Mouse (Mus musculus): ENCODE data around the gene Ikzf5.
A peak's percentile ranks its signal among the peaks of the same experiment; 100 is the strongest.
"Not testable (repeated sequence)": the region's sequence is repeated elsewhere in the genome, so short reads cannot be mapped to it uniquely, and the experiment has no call there.

Ikzf5 gene

GRCm38 (mm10) chr7:131410416-131411058 is at the start of gene Ikzf5, which contains the start of gene Acadsb:
Gene Ikzf5 (minus strand): TSS chr7:131410521.
Gene Acadsb (plus strand): TSS chr7:131410601.
- peak; percentile 98 for DNase-seq (ENCODE audit: low spot score)

- DNase-seq (ENCODE audit: low spot score): no peak
These were observed 46.4 kb upstream of the Ikzf5 start for GRCm38 (mm10) chr7:131456714-131457113.

- DNase-seq (ENCODE audit: low spot score): no peak
These were observed 26.7 kb upstream of the Ikzf5 start for GRCm38 (mm10) chr7:131437051-131437450.

- DNase-seq (ENCODE audit: low spot score): peak; percentile 12
These were observed 24.0 kb upstream of the Ikzf5 start for GRCm38 (mm10) chr7:131434276-131434675.

- peak; percentile 79 for DNase-seq (ENCODE audit: low spot score)
These were observed 21.9 kb upstream of the Ikzf5 start for GRCm38 (mm10) chr7:131432244-131432643.

- DNase-seq (ENCODE audit: low spot score): no peak
These were observed 17.0 kb upstream of the Ikzf5 start for GRCm38 (mm10) chr7:131427331-131427730.

- no peak for DNase-seq (ENCODE audit: low spot score)
These were observed 14.6 kb upstream of the Ikzf5 start for GRCm38 (mm10) chr7:131424912-131425311.

- no peak for DNase-seq (ENCODE audit: low spot score)
These were observed 7.3 kb upstream of the Ikzf5 start for GRCm38 (mm10) chr7:131417605-131418004.

GRCm38 (mm10) chr7:131416742-131417141 is 6.4 kb upstream of the Ikzf5 start:
- not testable (repeated sequence) for DNase-seq (ENCODE audit: low spot score)

GRCm38 (mm10) chr7:131411941-131412270 is 1.6 kb upstream of the Ikzf5 start:
- no peak for DNase-seq (ENCODE audit: low spot score)

GRCm38 (mm10) chr7:131411221-131411940 is 1.1 kb upstream of the Ikzf5 start:
- DNase-seq (ENCODE audit: low spot score): no peak

- DNase-seq (ENCODE audit: low spot score): peak; percentile 33
These were observed 334 bp downstream of the Ikzf5 start for GRCm38 (mm10) chr7:131409988-131410385.

- DNase-seq (ENCODE audit: low spot score): peak; percentile 73
These were observed 867 bp downstream of the Ikzf5 start for GRCm38 (mm10) chr7:131409321-131409987.

GRCm38 (mm10) chr7:131391761-131392160 is 18.6 kb downstream of the Ikzf5 start:
- not testable (repeated sequence) for DNase-seq (ENCODE audit: low spot score)

- DNase-seq (ENCODE audit: low spot score): peak; percentile 30
These were observed 38.3 kb downstream of the Ikzf5 start for GRCm38 (mm10) chr7:131371880-131372651.

GRCm38 (mm10) chr7:131371470-131371860 is 38.9 kb downstream of the Ikzf5 start:
- DNase-seq (ENCODE audit: low spot score): no peak

- DNase-seq (ENCODE audit: low spot score): peak; percentile 94
These were observed 39.5 kb downstream of the Ikzf5 start, which contains the start of gene Pstk for GRCm38 (mm10) chr7:131370648-131371469. Gene Pstk (plus strand): TSS chr7:131371141.

- no peak for DNase-seq (ENCODE audit: low spot score)
These were observed 46.2 kb downstream of the Ikzf5 start for GRCm38 (mm10) chr7:131364131-131364530.

- DNase-seq (ENCODE audit: low spot score): peak; percentile 99
These were observed 47.6 kb downstream of the Ikzf5 start, which contains the start of gene 2310057M21Rik for GRCm38 (mm10) chr7:131362615-131363300. Gene 2310057M21Rik (minus strand): TSS chr7:131362759.

- no peak for DNase-seq (ENCODE audit: low spot score)
These were observed 48.1 kb downstream of the Ikzf5 start for GRCm38 (mm10) chr7:131362269-131362614.

- DNase-seq (ENCODE audit: low spot score): no peak
These were observed 54.2 kb downstream of the Ikzf5 start for GRCm38 (mm10) chr7:131356105-131356504.

Measured in embryo, embryonic 10.5 days (tissue).